Mouse (Mus musculus) embryonic facial prominence, embryonic 10.5 days (tissue): ENCODE measurements at regions not wholly inside any gene's neighbourhood (a gene's known extent, or its start where the extent isn't known, plus 50 kb on each side); places are given as distances from the start of the nearest gene placed in this dataset.

Experiments used
- DNase-seq: peaks from one replicate; pipeline ENCODE4 v3.0.0-alpha.2; 2017; ENCODE audit warnings: low spot score
- H3K27ac ChIP-seq: fragments of 300-500 bp; sonication (generic); replicated peaks from 2 replicates; pipeline ENCODE4 v1.5.1; 2016; ENCODE audit warnings: mild to moderate bottlenecking
- H3K27me3 ChIP-seq: fragments of 300-500 bp; sonication (generic); replicated peaks from 2 replicates; pipeline ENCODE4 v1.6.1; 2016; ENCODE audit warnings: low read depth, mild to moderate bottlenecking; ENCODE audit not compliant: poor library complexity, severe bottlenecking
- H3K36me3 ChIP-seq: fragments of 300-500 bp; sonication (generic); replicated peaks from 2 replicates; pipeline ENCODE4 v1.6.1; 2016; ENCODE audit warnings: mild to moderate bottlenecking, moderate library complexity
- H3K4me1 ChIP-seq: fragments of 300-500 bp; sonication (generic); 2 replicates; pipeline ENCODE4 v1.6.1; 2016
- H3K4me3 ChIP-seq: fragments of 300-500 bp; sonication (generic); 2 replicates; pipeline ENCODE4 v1.5.1; 2016; ENCODE audit warnings: mild to moderate bottlenecking, moderate library complexity
- H3K9me3 ChIP-seq: fragments of 300-500 bp; sonication (generic); 2 replicates; pipeline ENCODE4 v1.6.1; 2016; ENCODE audit warnings: mild to moderate bottlenecking
- WGBS: fragments of 180-500 bp; shearing (Covaris S2); methylation state at CpG from one replicate; pipeline ENCODE4 v1.1.7; 2016; 5-methylcytosine and 5-hydroxymethylcytosine counted together

GRCm38 (mm10) chr14:31891500-31892185, 61.2 kb upstream of the Ankrd28 start:
- peak; percentile 72 for DNase-seq
- Histone ChIP-seq H3K9me3 (no peaks in the 10 kb centered on the region), H3K27ac (peak overlapping the region; percentile 69), H3K27me3 (peaks cover 4% of the 10 kb centered on the region; the same call in 1 of the 2 replicates), H3K36me3 (no peaks in the 10 kb centered on the region), H3K4me3 (peak overlapping the region; percentile 43), H3K4me1 (peaks cover 38% of the 10 kb centered on the region)
- 8% methylated on average over 16 of the region's 16 CpGs for WGBS

- 4% methylated on average over 6 of the region's 6 CpGs for whole genome bisulfite sequencing
- Histone ChIP-seq H3K4me1 (peaks cover 41% of the 10 kb centered on the region), H3K36me3 (no peaks in the 10 kb centered on the region), H3K27ac (0 out of 2 replicates have a peak overlapping the region, but pooled peaks have one; percentile 69), H3K9me3 (no peaks in the 10 kb centered on the region), H3K27me3 (peaks cover 4% of the 10 kb centered on the region; the same call in 1 of the 2 replicates), H3K4me3 (peak overlapping the region; percentile 43; the same call in 1 of the 2 replicates)
- DNase-seq, result peak; percentile 49
Measured at GRCm38 (mm10) chr14:31892186-31892510, 61.7 kb upstream of the Ankrd28 start.

GRCm38 (mm10) chr14:31896500-31896899, 66.0 kb upstream of the Ankrd28 start:
- 52% methylated on average over 1 of the region's 1 CpGs for WGBS
- Histone ChIP-seq H3K4me1 (peaks cover 32% of the 10 kb centered on the region), H3K27ac (no peak overlapping the region; the same call in 1 of the 2 replicates), H3K27me3 (no peaks in the 10 kb centered on the region), H3K4me3 (no peak overlapping the region), H3K36me3 (no peaks in the 10 kb centered on the region), H3K9me3 (no peaks in the 10 kb centered on the region)
- peak; percentile 18 for DNase-seq

- Histone ChIP-seq H3K36me3 (no peaks in the 10 kb centered on the region), H3K4me3 (no peak overlapping the region), H3K4me1 (peaks cover 23% of the 10 kb centered on the region), H3K27me3 (no peaks in the 10 kb centered on the region), H3K9me3 (no peaks in the 10 kb centered on the region), H3K27ac (no peak overlapping the region)
- 82% methylated on average over 8 of the region's 8 CpGs for WGBS
- no peak for DNase-seq
Measured at GRCm38 (mm10) chr14:31899504-31899903, 69.1 kb upstream of the Ankrd28 start.

- no peak for DNase-seq
- H3K4me3 ChIP-seq, result no peak overlapping the region
- H3K36me3 ChIP-seq, result no peaks in the 10 kb centered on the region
- WGBS, result 78% methylated on average over 4 of the region's 4 CpGs
- peaks cover 23% of the 10 kb centered on the region for H3K4me1 ChIP-seq
- H3K27ac ChIP-seq, result no peak overlapping the region
- no peaks in the 10 kb centered on the region for H3K9me3 ChIP-seq
- H3K27me3 ChIP-seq, result no peaks in the 10 kb centered on the region
Measured at GRCm38 (mm10) chr14:31899906-31900305, 69.5 kb upstream of the Ankrd28 start.

GRCm38 (mm10) chr14:31901901-31902300, 71.5 kb upstream of the Ankrd28 start:
- no peak for DNase-seq
- Histone ChIP-seq H3K27me3 (no peaks in the 10 kb centered on the region), H3K9me3 (no peaks in the 10 kb centered on the region), H3K27ac (no peak overlapping the region), H3K36me3 (no peaks in the 10 kb centered on the region), H3K4me3 (no peak overlapping the region), H3K4me1 (peaks cover 8% of the 10 kb centered on the region; the same call in 1 of the 2 replicates)
- 39% methylated on average over 4 of the region's 4 CpGs for WGBS

GRCm38 (mm10) chr14:31903664-31904063, 73.2 kb upstream of the Ankrd28 start:
- Histone ChIP-seq H3K27me3 (no peaks in the 10 kb centered on the region), H3K9me3 (no peaks in the 10 kb centered on the region), H3K4me3 (no peak overlapping the region), H3K4me1 (peaks cover 7% of the 10 kb centered on the region; the same call in 1 of the 2 replicates), H3K27ac (no peak overlapping the region), H3K36me3 (no peaks in the 10 kb centered on the region)
- WGBS, result 85% methylated on average over 3 of the region's 3 CpGs
- DNase-seq, result no peak

GRCm38 (mm10) chr14:31908591-31908990, 78.1 kb upstream of the Ankrd28 start:
- no peaks in the 10 kb centered on the region for H3K9me3 ChIP-seq
- 63% methylated on average over 7 of the region's 7 CpGs for WGBS

GRCm38 (mm10) chr14:31909291-31909690, 78.8 kb upstream of the Ankrd28 start:
- Histone ChIP-seq H3K4me3 (no peak overlapping the region), H3K36me3 (no peaks in the 10 kb centered on the region), H3K4me1 (no peaks in the 10 kb centered on the region), H3K9me3 (no peaks in the 10 kb centered on the region), H3K27ac (no peak overlapping the region), H3K27me3 (no peaks in the 10 kb centered on the region)
- WGBS, result 67% methylated on average over 4 of the region's 4 CpGs
- DNase-seq, result no peak

More at GRCm38 (mm10) chr14:31908591-31908990, 78.1 kb upstream of the Ankrd28 start:
- no peaks in the 10 kb centered on the region for H3K27me3 ChIP-seq
- no peak for DNase-seq
- H3K36me3 ChIP-seq, result no peaks in the 10 kb centered on the region
- no peaks in the 10 kb centered on the region for H3K4me1 ChIP-seq
- no peak overlapping the region for H3K4me3 ChIP-seq
- no peak overlapping the region for H3K27ac ChIP-seq

GRCm38 (mm10) chr14:31910809-31911208, 80.4 kb upstream of the Ankrd28 start:
- no peak for DNase-seq
- Histone ChIP-seq H3K27me3 (no peaks in the 10 kb centered on the region), H3K4me3 (no peak overlapping the region), H3K4me1 (no peaks in the 10 kb centered on the region), H3K36me3 (no peaks in the 10 kb centered on the region), H3K9me3 (no peaks in the 10 kb centered on the region), H3K27ac (no peak overlapping the region)
- 89% methylated on average over 2 of the region's 2 CpGs for WGBS

GRCm38 (mm10) chr14:31918461-31918860, 88.0 kb upstream of the Ankrd28 start:
- 87% methylated on average over 4 of the region's 4 CpGs for WGBS
- H3K27me3 ChIP-seq, result no peaks in the 10 kb centered on the region
- H3K27ac ChIP-seq, result no peak overlapping the region
- H3K36me3 ChIP-seq, result no peaks in the 10 kb centered on the region
- DNase-seq, result no peak
- peaks cover 6% of the 10 kb centered on the region; the same call in 1 of the 2 replicates for H3K9me3 ChIP-seq
- H3K4me3 ChIP-seq, result no peak overlapping the region
- no peaks in the 10 kb centered on the region for H3K4me1 ChIP-seq

GRCm38 (mm10) chr14:31918921-31919320, 88.5 kb upstream of the Ankrd28 start:
- no peak for DNase-seq
- no peak overlapping the region for H3K27ac ChIP-seq
- H3K4me1 ChIP-seq, result no peaks in the 10 kb centered on the region
- WGBS, result 97% methylated on average over 1 of the region's 1 CpGs
- H3K4me3 ChIP-seq, result no peak overlapping the region
- H3K36me3 ChIP-seq, result no peaks in the 10 kb centered on the region
- H3K9me3 ChIP-seq, result peaks cover 8% of the 10 kb centered on the region; the same call in 1 of the 2 replicates
- no peaks in the 10 kb centered on the region for H3K27me3 ChIP-seq

GRCm38 (mm10) chr14:31929161-31929707, 98.8 kb upstream of the Ankrd28 start:
- no peaks in the 10 kb centered on the region for H3K36me3 ChIP-seq
- 63% methylated on average over 12 of the region's 12 CpGs for WGBS
- DNase-seq, result no peak
- H3K27ac ChIP-seq, result no peak overlapping the region
- 0 out of 2 replicates have a peak, but pooled peaks cover 3% of the 10 kb centered on the region for H3K9me3 ChIP-seq
- no peaks in the 10 kb centered on the region for H3K27me3 ChIP-seq
- H3K4me1 ChIP-seq, result peaks cover 18% of the 10 kb centered on the region
- H3K4me3 ChIP-seq, result no peak overlapping the region
